Mouse (Mus musculus) hindbrain, embryonic 16.5 days (tissue): ENCODE measurements around the gene Dmd. TPM values are rescaled to one million over a fixed set of nuclear protein-coding genes. Genes with fewer than 3 reads are reported as not detected.

Experiments
- ATAC-seq: fragments of 200-750 bp; cut with Nextera tagmentation; 2 replicates; pipeline ENCODE4 v1.8.0; 2017; ENCODE audit warnings: moderate TSS enrichment, moderate library complexity
- H3K27ac ChIP-seq: fragments of 300-500 bp; sonication (generic); 2 replicates; pipeline ENCODE4 v1.5.1; 2014; ENCODE audit warnings: low read depth, mild to moderate bottlenecking, control low read depth, low read length, moderate library complexity
- H3K27me3 ChIP-seq: fragments of 300-500 bp; sonication (generic); replicated peaks from 2 replicates; pipeline ENCODE4 v1.6.1; 2014; ENCODE audit warnings: low read length; ENCODE audit not compliant: control insufficient read depth, insufficient read depth
- H3K36me3 ChIP-seq: fragments of 300-500 bp; sonication (generic); 2 replicates; pipeline ENCODE4 v1.6.1; 2014; ENCODE audit warnings: mild to moderate bottlenecking, low read length, moderate library complexity, mixed read lengths; ENCODE audit not compliant: control insufficient read depth, insufficient read depth
- H3K4me1 ChIP-seq: fragments of 300-500 bp; sonication (generic); 2 replicates; pipeline ENCODE4 v1.6.1; 2014; ENCODE audit warnings: low read depth, low read length; ENCODE audit not compliant: control insufficient read depth, insufficient read depth
- H3K4me2 ChIP-seq: fragments of 300-500 bp; sonication (generic); 2 replicates; pipeline ENCODE4 v1.6.1; 2014; ENCODE audit warnings: mild to moderate bottlenecking, low read length, control low read depth, moderate library complexity
- H3K4me3 ChIP-seq: fragments of 300-500 bp; sonication (generic); 2 replicates; pipeline ENCODE4 v1.5.1; 2014; ENCODE audit warnings: mild to moderate bottlenecking, low read length, control low read depth, moderate library complexity
- H3K9ac ChIP-seq: fragments of 300-500 bp; sonication (generic); 2 replicates; pipeline ENCODE4 v1.6.1; 2014; ENCODE audit warnings: low read depth, mild to moderate bottlenecking, control low read depth, low read length, moderate library complexity
- H3K9me3 ChIP-seq: fragments of 300-500 bp; sonication (generic); 2 replicates; pipeline ENCODE4 v1.6.1; 2014; ENCODE audit warnings: mild to moderate bottlenecking, low read length, moderate library complexity; ENCODE audit not compliant: control insufficient read depth
- WGBS: fragments of 180-500 bp; shearing (Covaris S2); extraction: QIAGEN DNeasy Blood & Tissue Kit; methylation state at CpG from one replicate; pipeline ENCODE4 v1.1.7; 2014; 5-methylcytosine and 5-hydroxymethylcytosine counted together
- polyA plus RNA-seq: library from polyadenylated mRNA; unstranded; fragments of >200 nt; fragmentation: Nextera tagmentation; extraction: Ambion mirVana; gene quantifications from 2 replicates; pipeline ENCODE4 v1.2.1, GENCODE M21; 2015

Dmd gene
- polyA plus RNA-seq = 28.6 and 30.7 TPM in 2 replicates

GRCm38 (mm10) chrX:82948630-82949029 lies at the start of gene Dmd:
TSS of gene Dmd (plus strand) at chrX:82948870.
- Histone ChIP-seq H3K4me2 (no peak within 1 kb of the TSS), H3K27me3 (no peaks in the 10 kb centered on the region), H3K9ac (no peak within 1 kb of the TSS), H3K4me1 (no peaks in the 10 kb centered on the region), H3K4me3 (no peak within 1 kb of the TSS), H3K27ac (no peak within 1 kb of the TSS), H3K36me3 (no peaks in the 10 kb centered on the region), H3K9me3 (no peaks in the 10 kb centered on the region)
- ATAC-seq = no peak
- 72% methylated on average over 3 of the region's 3 CpGs for WGBS

GRCm38 (mm10) chrX:82901515-82901914 lies 47.2 kb upstream of the Dmd start:
- H3K4me2 ChIP-seq = no peak overlapping the region
- H3K4me1 ChIP-seq = no peaks in the 10 kb centered on the region
- H3K27me3 ChIP-seq = no peaks in the 10 kb centered on the region
- ATAC-seq = no peak
- no peak overlapping the region for H3K9ac ChIP-seq
- H3K4me3 ChIP-seq = no peak overlapping the region
- no peak overlapping the region for H3K27ac ChIP-seq
- no peaks in the 10 kb centered on the region for H3K9me3 ChIP-seq
- no peaks in the 10 kb centered on the region for H3K36me3 ChIP-seq

GRCm38 (mm10) chrX:82987683-82988082 lies 39.0 kb downstream of the Dmd start:
- Histone ChIP-seq H3K4me3 (no peak overlapping the region), H3K36me3 (no peaks in the 10 kb centered on the region), H3K27me3 (no peaks in the 10 kb centered on the region), H3K27ac (no peak overlapping the region), H3K4me1 (no peaks in the 10 kb centered on the region), H3K9ac (no peak overlapping the region), H3K4me2 (no peak overlapping the region), H3K9me3 (no peaks in the 10 kb centered on the region)
- whole genome bisulfite sequencing = 96% methylated on average over 1 of the region's 1 CpGs
- ATAC-seq = no peak

GRCm38 (mm10) chrX:83050190-83050589 lies 101.5 kb downstream of the Dmd start:
- H3K4me2 ChIP-seq = no peak overlapping the region
- no peaks in the 10 kb centered on the region for H3K9me3 ChIP-seq
- WGBS = 50% methylated on average over 1 of the region's 1 CpGs
- no peaks in the 10 kb centered on the region for H3K27me3 ChIP-seq
- no peak overlapping the region for H3K27ac ChIP-seq
- no peak overlapping the region for H3K9ac ChIP-seq
- H3K4me3 ChIP-seq = no peak overlapping the region
- no peaks in the 10 kb centered on the region for H3K36me3 ChIP-seq
- ATAC-seq = no peak
- H3K4me1 ChIP-seq = no peaks in the 10 kb centered on the region

- 60% methylated on average over 2 of the region's 2 CpGs for WGBS
- no peak for ATAC-seq
- no peak overlapping the region for H3K4me2 ChIP-seq
- H3K9ac ChIP-seq = no peak overlapping the region
- H3K4me3 ChIP-seq = no peak overlapping the region
- no peaks in the 10 kb centered on the region for H3K9me3 ChIP-seq
- H3K4me1 ChIP-seq = no peaks in the 10 kb centered on the region
- no peaks in the 10 kb centered on the region for H3K36me3 ChIP-seq
- no peaks in the 10 kb centered on the region for H3K27me3 ChIP-seq
- H3K27ac ChIP-seq = no peak overlapping the region
These were observed 167.7 kb downstream of the Dmd start for GRCm38 (mm10) chrX:83116171-83116876.

- H3K36me3 ChIP-seq = no peaks in the 10 kb centered on the region
- no peak overlapping the region for H3K4me2 ChIP-seq
- H3K27me3 ChIP-seq = no peaks in the 10 kb centered on the region
- H3K9ac ChIP-seq = no peak overlapping the region
- no peak for ATAC-seq
- WGBS = 66% methylated on average over 2 of the region's 2 CpGs
- no peak overlapping the region for H3K4me3 ChIP-seq
- no peaks in the 10 kb centered on the region for H3K9me3 ChIP-seq
- no peak overlapping the region for H3K27ac ChIP-seq
- no peaks in the 10 kb centered on the region for H3K4me1 ChIP-seq
These were observed 168.5 kb downstream of the Dmd start for GRCm38 (mm10) chrX:83117198-83117597.

GRCm38 (mm10) chrX:83220563-83220962 lies 271.9 kb downstream of the Dmd start:
- H3K4me2 ChIP-seq = no peak overlapping the region
- ATAC-seq = no peak
- no peaks in the 10 kb centered on the region for H3K9me3 ChIP-seq
- H3K27me3 ChIP-seq = no peaks in the 10 kb centered on the region
- H3K4me3 ChIP-seq = no peak overlapping the region
- no peak overlapping the region for H3K9ac ChIP-seq
- no peaks in the 10 kb centered on the region for H3K36me3 ChIP-seq
- 85% methylated on average over 2 of the region's 2 CpGs for WGBS
- H3K4me1 ChIP-seq = no peaks in the 10 kb centered on the region
- no peak overlapping the region for H3K27ac ChIP-seq

- H3K4me2 ChIP-seq = no peak overlapping the region
- H3K4me1 ChIP-seq = no peaks in the 10 kb centered on the region
- H3K9ac ChIP-seq = no peak overlapping the region
- H3K4me3 ChIP-seq = no peak overlapping the region
- H3K9me3 ChIP-seq = no peaks in the 10 kb centered on the region
- 30% methylated on average over 1 of the region's 1 CpGs for WGBS
- no peak overlapping the region for H3K27ac ChIP-seq
- H3K36me3 ChIP-seq = no peaks in the 10 kb centered on the region
- no peak for ATAC-seq
- H3K27me3 ChIP-seq = no peaks in the 10 kb centered on the region
These were observed 272.4 kb downstream of the Dmd start for GRCm38 (mm10) chrX:83221050-83221449.

- Histone ChIP-seq H3K4me1 (no peaks in the 10 kb centered on the region), H3K9ac (no peak within 1 kb of the TSS), H3K4me2 (no peak within 1 kb of the TSS), H3K27ac (no peak within 1 kb of the TSS), H3K9me3 (peaks cover 3% of the 10 kb centered on the region; the same call in 1 of the 2 replicates), H3K36me3 (no peaks in the 10 kb centered on the region), H3K27me3 (no peaks in the 10 kb centered on the region), H3K4me3 (no peak within 1 kb of the TSS)
- WGBS = 94% methylated on average over 15 of the region's 15 CpGs
- ATAC-seq = no peak
These were observed 538.9 kb downstream of the Dmd start, which contains the start of gene Tsga8 for GRCm38 (mm10) chrX:83487598-83487997. TSS of gene Tsga8 (minus strand) at chrX:83487924.
